Mouse (Mus musculus): ENCODE results near the gene Bsnd. TPM values are rescaled to one million over a fixed set of nuclear protein-coding genes. Genes with fewer than 3 reads are reported as not detected.

The Bsnd gene
- polyA plus RNA-seq (2015; fragmentation: Nextera tagmentation; extraction: Ambion mirVana), result 0.48 and 1.1 TPM in 2 replicates

DNA sequence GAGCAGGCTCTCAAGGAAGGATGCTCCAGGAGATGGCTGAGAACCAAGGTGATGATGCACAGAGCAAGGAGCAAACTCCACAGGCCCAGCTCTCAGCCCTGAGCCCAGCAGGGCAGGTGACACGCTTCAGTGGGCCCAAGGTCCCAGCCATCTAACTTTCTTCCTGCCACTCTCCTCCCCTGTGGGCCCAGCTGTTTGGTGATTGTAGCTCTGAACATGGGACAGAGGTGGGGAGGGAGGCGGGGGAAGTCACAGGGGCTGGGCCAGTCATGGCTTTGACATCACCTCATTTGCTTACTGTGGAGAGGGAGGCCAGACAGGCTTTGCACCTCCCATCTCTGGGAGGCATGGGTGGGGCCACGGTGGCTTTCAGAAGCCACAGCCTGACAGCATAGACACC is at the start of gene Bsnd:
Gene Bsnd (minus strand): TSS at position 168 of the 400 bp plus-strand sequence.

Other genes starting within 250 kb of the Bsnd start
- 5.8 and 6.0 TPM in 2 replicates for gene Usp24, start 176.1 kb downstream of the Bsnd start, polyA plus RNA-seq (2015; fragmentation: Nextera tagmentation; extraction: Ambion mirVana)
- gene Pcsk9, start 28.0 kb downstream of the Bsnd start, polyA plus RNA-seq (2015; fragmentation: Nextera tagmentation; extraction: Ambion mirVana), result 60.0 and 80.8 TPM in 2 replicates
- gene Dhcr24, start 68.8 kb upstream of the Bsnd start, polyA plus RNA-seq (2015; fragmentation: Nextera tagmentation; extraction: Ambion mirVana), result 7.1 and 12.0 TPM in 2 replicates
- 0.07 and 0.19 TPM in 2 replicates for gene Lexm, start 125.0 kb upstream of the Bsnd start, polyA plus RNA-seq (2015; fragmentation: Nextera tagmentation; extraction: Ambion mirVana)
- gene Ttc22, start 130.1 kb upstream of the Bsnd start, polyA plus RNA-seq (2015; fragmentation: Nextera tagmentation; extraction: Ambion mirVana), result 13.1 and 15.0 TPM in 2 replicates
- gene Pars2, start 158.8 kb upstream of the Bsnd start, polyA plus RNA-seq (2015; fragmentation: Nextera tagmentation; extraction: Ambion mirVana), result 5.9 and 6.4 TPM in 2 replicates
- gene Ttc4, start 186.7 kb upstream of the Bsnd start, polyA plus RNA-seq (2015; fragmentation: Nextera tagmentation; extraction: Ambion mirVana), result 25.7 and 29.8 TPM in 2 replicates
- gene Mroh7, start 238.6 kb upstream of the Bsnd start, polyA plus RNA-seq (2015; fragmentation: Nextera tagmentation; extraction: Ambion mirVana), result 0.11 and 0.13 TPM in 2 replicates
- gene Fam151a, start 241.6 kb upstream of the Bsnd start, polyA plus RNA-seq (2015; fragmentation: Nextera tagmentation; extraction: Ambion mirVana), result 0.54 and 0.67 TPM in 2 replicates

All from urinary bladder, postnatal 0 days (tissue).